Mouse (Mus musculus) stomach, embryonic 15.5 days (tissue): Measurements from ENCODE around the gene Pctp. TPM values are rescaled to one million over a fixed set of nuclear protein-coding genes. Genes with fewer than 3 reads are reported as not detected.
A peak's percentile ranks its signal among the peaks of the same experiment; 100 is the strongest.

ENCODE experiments used
- ATAC-seq: fragments of 200-750 bp; cut with Nextera tagmentation; 2 replicates; pipeline ENCODE4 v1.8.0; 2017; ENCODE audit warnings: low read depth, moderate number of reproducible peaks, moderate TSS enrichment; ENCODE audit not compliant: insufficient read depth, low FRiP score
- H3K27ac ChIP-seq: fragments of 300-500 bp; sonication (generic); 2 replicates; pipeline ENCODE4 v1.5.1; 2015; ENCODE audit warnings: mild to moderate bottlenecking, inconsistent platforms
- H3K27me3 ChIP-seq: fragments of 300-500 bp; sonication (generic); replicated peaks from 2 replicates; pipeline ENCODE4 v1.6.1; 2015; ENCODE audit warnings: inconsistent platforms
- H3K36me3 ChIP-seq: fragments of 300-500 bp; sonication (generic); 2 replicates; pipeline ENCODE4 v1.6.1; 2015; ENCODE audit warnings: inconsistent platforms
- H3K4me1 ChIP-seq: fragments of 300-500 bp; sonication (generic); 2 replicates; pipeline ENCODE4 v1.6.1; 2015; ENCODE audit warnings: inconsistent platforms
- H3K4me2 ChIP-seq: fragments of 300-500 bp; sonication (generic); 2 replicates; pipeline ENCODE4 v1.6.1; 2015; ENCODE audit warnings: mild to moderate bottlenecking, inconsistent platforms
- H3K4me3 ChIP-seq: fragments of 300-500 bp; sonication (generic); replicated peaks from 2 replicates; pipeline ENCODE4 v1.5.1; 2015; ENCODE audit warnings: inconsistent platforms
- H3K9ac ChIP-seq: fragments of 300-500 bp; sonication (generic); 2 replicates; pipeline ENCODE4 v1.6.1; 2015; ENCODE audit warnings: inconsistent platforms
- H3K9me3 ChIP-seq: fragments of 300-500 bp; sonication (generic); 2 replicates; pipeline ENCODE4 v1.6.1; 2016; ENCODE audit warnings: inconsistent platforms
- WGBS: fragments of 180-500 bp; shearing (Covaris S2); methylation state at CpG from one replicate; pipeline ENCODE4 v1.1.7; 2015; 5-methylcytosine and 5-hydroxymethylcytosine counted together
- polyA plus RNA-seq: library from polyadenylated mRNA; unstranded; fragments of >200 nt; fragmentation: Nextera tagmentation; extraction: Ambion mirVana; gene quantifications from 2 replicates; pipeline ENCODE4 v1.2.1, GENCODE M21; 2015

Pctp gene
- 13.9 and 15.8 TPM in 2 replicates for polyA plus RNA-seq

GRCm38 (mm10) chr11:90002231-90002986, at the start of gene Pctp:
TSS of gene Pctp (minus strand) at chr11:90002894.
- Histone ChIP-seq H3K27ac (peak within 1 kb of the TSS; percentile 6; the same call in 1 of the 2 replicates), H3K36me3 (no peaks in the 10 kb centered on the region), H3K27me3 (no peaks in the 10 kb centered on the region), H3K4me1 (no peaks in the 10 kb centered on the region), H3K4me3 (peak within 1 kb of the TSS; percentile 56), H3K9me3 (no peaks in the 10 kb centered on the region), H3K4me2 (peak within 1 kb of the TSS; percentile 83), H3K9ac (peak within 1 kb of the TSS; percentile 51; the same call in 1 of the 2 replicates)
- 8% methylated on average over 35 of the region's 35 CpGs for WGBS
- peak; percentile 97 for ATAC-seq

GRCm38 (mm10) chr11:90050016-90050415, 47.3 kb upstream of the Pctp start:
- Histone ChIP-seq H3K4me1 (0 out of 2 replicates have a peak, but pooled peaks cover 9% of the 10 kb centered on the region), H3K4me3 (no peak overlapping the region), H3K27ac (no peak overlapping the region), H3K27me3 (no peaks in the 10 kb centered on the region), H3K9ac (no peak overlapping the region), H3K36me3 (no peaks in the 10 kb centered on the region), H3K9me3 (no peaks in the 10 kb centered on the region), H3K4me2 (no peak overlapping the region)
- no peak for ATAC-seq
- WGBS, result 89% methylated on average over 7 of the region's 7 CpGs

DNA sequence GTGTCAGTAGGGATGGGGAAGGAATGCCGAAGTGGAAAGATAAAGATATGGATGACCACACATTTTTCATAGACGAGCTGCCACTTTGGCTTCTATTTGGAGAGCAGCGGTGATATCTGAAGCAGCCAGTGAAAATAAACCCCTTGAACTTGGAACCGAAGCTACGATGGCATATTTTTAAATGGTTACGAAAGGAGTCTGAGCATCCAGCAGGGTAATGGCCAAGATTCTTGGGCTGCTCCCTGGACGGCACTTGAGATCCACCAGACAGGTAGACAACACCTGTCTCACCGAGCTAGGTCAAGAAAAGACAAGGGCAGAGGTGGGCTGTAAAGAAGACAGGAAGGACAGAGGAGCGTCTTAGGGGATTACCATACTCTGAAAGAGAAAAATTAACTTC, 44.6 kb upstream of the Pctp start:
- Histone ChIP-seq H3K36me3 (no peaks in the 10 kb centered on the region), H3K4me3 (no peak overlapping the region), H3K9ac (no peak overlapping the region), H3K27ac (no peak overlapping the region; the same call in 1 of the 2 replicates), H3K4me2 (no peak overlapping the region), H3K9me3 (no peaks in the 10 kb centered on the region), H3K4me1 (no peaks in the 10 kb centered on the region), H3K27me3 (no peaks in the 10 kb centered on the region)
- WGBS, result 50% methylated on average over 9 of the region's 9 CpGs
- no peak for ATAC-seq

- no peak for ATAC-seq
These were observed 43.5 kb upstream of the Pctp start for GRCm38 (mm10) chr11:90046211-90046610.

DNA sequence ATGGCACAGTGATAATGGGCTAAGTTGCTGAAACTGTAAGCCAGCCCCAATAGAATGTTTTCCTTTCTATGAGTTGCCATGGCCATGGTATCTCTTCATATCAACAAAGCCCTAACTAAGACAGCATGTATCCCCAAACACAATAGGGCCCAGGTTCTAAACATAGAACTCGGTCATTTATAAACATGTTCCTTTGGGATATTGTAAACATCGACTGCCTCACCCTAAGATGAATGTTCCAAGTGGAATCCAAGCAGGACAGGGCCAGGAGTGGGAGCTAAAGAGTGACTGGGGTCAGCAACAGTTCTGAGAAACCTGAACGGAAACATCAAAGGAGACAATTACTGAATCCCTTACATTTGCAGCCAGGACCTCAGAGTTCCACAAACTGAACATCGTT, 41.8 kb upstream of the Pctp start:
- H3K4me2 ChIP-seq, result no peak overlapping the region
- H3K4me3 ChIP-seq, result no peak overlapping the region
- ATAC-seq, result no peak
- no peaks in the 10 kb centered on the region for H3K9me3 ChIP-seq
- H3K36me3 ChIP-seq, result no peaks in the 10 kb centered on the region
- no peaks in the 10 kb centered on the region for H3K4me1 ChIP-seq
- H3K27ac ChIP-seq, result no peak overlapping the region
- 73% methylated on average over 4 of the region's 4 CpGs for WGBS
- H3K9ac ChIP-seq, result no peak overlapping the region
- H3K27me3 ChIP-seq, result no peaks in the 10 kb centered on the region

More at GRCm38 (mm10) chr11:90046211-90046610, 43.5 kb upstream of the Pctp start:
- Histone ChIP-seq H3K9ac (no peak overlapping the region), H3K27me3 (no peaks in the 10 kb centered on the region), H3K27ac (no peak overlapping the region), H3K4me1 (no peaks in the 10 kb centered on the region), H3K4me3 (no peak overlapping the region), H3K36me3 (no peaks in the 10 kb centered on the region), H3K4me2 (no peak overlapping the region), H3K9me3 (no peaks in the 10 kb centered on the region)
- WGBS, result 43% methylated on average over 7 of the region's 7 CpGs

GRCm38 (mm10) chr11:90038022-90038421, 35.3 kb upstream of the Pctp start:
- Histone ChIP-seq H3K4me1 (no peaks in the 10 kb centered on the region), H3K9ac (no peak overlapping the region), H3K9me3 (no peaks in the 10 kb centered on the region), H3K4me2 (no peak overlapping the region), H3K27ac (no peak overlapping the region), H3K4me3 (no peak overlapping the region), H3K36me3 (peaks cover 3% of the 10 kb centered on the region; the same call in 1 of the 2 replicates), H3K27me3 (no peaks in the 10 kb centered on the region)
- WGBS, result 19% methylated on average over 5 of the region's 5 CpGs
- no peak; the same call in 1 of the 2 replicates for ATAC-seq

- WGBS, result 90% methylated on average over 4 of the region's 4 CpGs
- no peak overlapping the region for H3K9ac ChIP-seq
- H3K4me2 ChIP-seq, result no peak overlapping the region
- ATAC-seq, result no peak
- H3K27ac ChIP-seq, result no peak overlapping the region
- peaks cover 1% of the 10 kb centered on the region; the same call in 1 of the 2 replicates for H3K4me1 ChIP-seq
- no peaks in the 10 kb centered on the region for H3K9me3 ChIP-seq
- H3K36me3 ChIP-seq, result peaks cover 3% of the 10 kb centered on the region; the same call in 1 of the 2 replicates
- no peak overlapping the region for H3K4me3 ChIP-seq
- H3K27me3 ChIP-seq, result no peaks in the 10 kb centered on the region
These were observed 33.7 kb upstream of the Pctp start for GRCm38 (mm10) chr11:90036416-90036815.

- H3K4me3 ChIP-seq, result no peak overlapping the region
These were observed 32.8 kb upstream of the Pctp start for GRCm38 (mm10) chr11:90035532-90035931.

DNA sequence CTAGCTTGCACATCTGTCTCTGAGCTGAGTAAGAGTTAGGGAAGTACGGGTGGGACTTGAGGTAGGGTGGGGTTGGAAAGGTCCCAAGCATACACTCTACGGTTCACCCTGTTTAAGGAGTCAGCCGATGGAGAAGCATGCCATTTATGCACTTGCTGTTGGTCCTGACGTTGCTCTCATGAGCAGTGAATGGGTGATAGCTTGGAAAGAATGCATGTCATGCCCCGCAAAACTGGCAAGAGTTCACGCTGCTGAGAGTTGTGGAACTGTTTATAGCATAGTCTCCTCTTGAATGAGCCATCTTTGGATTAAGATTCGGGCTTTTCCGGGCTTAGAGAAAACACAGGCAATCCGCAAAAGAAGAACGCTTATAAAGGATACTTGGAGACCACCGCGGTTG, 32.0 kb upstream of the Pctp start:
- H3K9me3 ChIP-seq, result no peaks in the 10 kb centered on the region
- no peak for ATAC-seq
- H3K27ac ChIP-seq, result no peak overlapping the region
- no peak overlapping the region for H3K4me3 ChIP-seq
- H3K27me3 ChIP-seq, result no peaks in the 10 kb centered on the region
- H3K4me2 ChIP-seq, result no peak overlapping the region
- H3K4me1 ChIP-seq, result peaks cover 8% of the 10 kb centered on the region; the same call in 1 of the 2 replicates
- 81% methylated on average over 12 of the region's 12 CpGs for WGBS
- peaks cover 3% of the 10 kb centered on the region; the same call in 1 of the 2 replicates for H3K36me3 ChIP-seq
- H3K9ac ChIP-seq, result no peak overlapping the region

More at GRCm38 (mm10) chr11:90035532-90035931, 32.8 kb upstream of the Pctp start:
- H3K27ac ChIP-seq, result no peak overlapping the region
- H3K4me1 ChIP-seq, result peaks cover 4% of the 10 kb centered on the region; the same call in 1 of the 2 replicates
- H3K36me3 ChIP-seq, result peaks cover 3% of the 10 kb centered on the region; the same call in 1 of the 2 replicates
- H3K4me2 ChIP-seq, result no peak overlapping the region
- H3K27me3 ChIP-seq, result no peaks in the 10 kb centered on the region
- WGBS, result 71% methylated on average over 14 of the region's 14 CpGs
- no peak overlapping the region for H3K9ac ChIP-seq
- no peaks in the 10 kb centered on the region for H3K9me3 ChIP-seq
- ATAC-seq, result 0 out of 2 replicates have a peak, but pooled peaks have one; percentile 51

- H3K4me2 ChIP-seq, result peak overlapping the region; percentile 50
- peak overlapping the region; percentile 40 for H3K4me3 ChIP-seq
- no peak overlapping the region for H3K27ac ChIP-seq
- 41% methylated on average over 5 of the region's 5 CpGs for WGBS
- peaks cover 11% of the 10 kb centered on the region; the same call in 1 of the 2 replicates for H3K4me1 ChIP-seq
- peaks cover 3% of the 10 kb centered on the region; the same call in 1 of the 2 replicates for H3K36me3 ChIP-seq
- no peaks in the 10 kb centered on the region for H3K27me3 ChIP-seq
- H3K9me3 ChIP-seq, result no peaks in the 10 kb centered on the region
- H3K9ac ChIP-seq, result no peak overlapping the region
- no peak for ATAC-seq
These were observed 30.7 kb upstream of the Pctp start for GRCm38 (mm10) chr11:90033442-90033841.

DNA sequence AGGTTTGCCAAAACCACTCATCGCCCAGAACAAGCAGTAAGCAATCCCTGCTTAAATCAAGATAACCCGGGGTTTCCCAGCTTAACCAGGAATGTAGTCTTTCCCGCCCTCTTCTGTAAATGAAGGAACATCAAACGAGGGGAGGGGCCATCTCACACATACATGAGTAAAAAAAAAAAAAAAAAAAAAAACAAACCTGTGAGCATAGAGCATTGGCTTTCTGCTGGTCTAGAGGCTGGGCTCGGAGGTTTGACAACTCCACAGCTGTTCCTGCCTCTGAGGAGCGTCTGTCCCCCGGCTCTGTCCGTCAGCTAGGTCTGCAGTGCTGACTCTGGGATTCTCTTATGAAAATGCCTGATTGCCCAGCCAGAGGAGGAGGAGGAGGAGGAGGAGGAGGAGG, 30.1 kb upstream of the Pctp start:
- Histone ChIP-seq H3K27ac (no peak overlapping the region), H3K27me3 (no peaks in the 10 kb centered on the region), H3K4me3 (peak overlapping the region; percentile 40), H3K4me2 (peak overlapping the region; percentile 50), H3K36me3 (peaks cover 3% of the 10 kb centered on the region; the same call in 1 of the 2 replicates), H3K9ac (no peak overlapping the region), H3K9me3 (no peaks in the 10 kb centered on the region), H3K4me1 (peaks cover 11% of the 10 kb centered on the region; the same call in 1 of the 2 replicates)
- 9% methylated on average over 8 of the region's 8 CpGs for WGBS
- no peak for ATAC-seq

DNA sequence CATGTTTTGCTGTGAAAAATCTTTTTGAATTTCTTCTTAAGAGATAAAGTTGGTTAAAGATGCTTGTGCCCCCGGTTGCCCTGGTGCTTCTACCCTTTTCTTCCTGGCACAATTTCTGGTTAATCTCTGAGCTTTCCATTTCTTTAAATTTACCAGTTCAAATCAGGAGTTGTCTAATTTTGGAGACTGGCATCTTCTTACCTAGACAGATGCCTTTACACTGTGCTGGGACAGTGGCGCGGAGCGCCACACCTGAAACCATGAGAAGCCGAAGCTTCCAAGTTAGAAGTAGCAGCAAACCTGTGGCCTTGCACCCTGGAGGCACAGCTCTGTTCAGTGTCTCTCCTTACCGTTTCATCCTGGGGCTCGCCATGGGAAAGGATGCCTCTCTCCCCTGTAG, 28.4 kb upstream of the Pctp start:
- Histone ChIP-seq H3K9ac (peak overlapping the region; percentile 26; the same call in 1 of the 2 replicates), H3K9me3 (no peaks in the 10 kb centered on the region), H3K4me3 (peak overlapping the region; percentile 40), H3K4me2 (peak overlapping the region; percentile 50), H3K27ac (peak overlapping the region; percentile 23; the same call in 1 of the 2 replicates), H3K27me3 (no peaks in the 10 kb centered on the region), H3K4me1 (peaks cover 11% of the 10 kb centered on the region; the same call in 1 of the 2 replicates), H3K36me3 (peaks cover 3% of the 10 kb centered on the region; the same call in 1 of the 2 replicates)
- no peak for ATAC-seq
- 25% methylated on average over 7 of the region's 7 CpGs for WGBS
